Mouse (Mus musculus): ENCODE measurements around the gene Cenpl.

Gene Cenpl

GRCm38 (mm10) chr1:161041261-161042020, 29.1 kb upstream of the Cenpl start:
- DNase-seq (ENCODE audit: low read depth, low spot score): no peak

- DNase-seq (ENCODE audit: low read depth, low spot score): no peak
These were observed 23.5 kb upstream of the Cenpl start for GRCm38 (mm10) chr1:161046972-161047371.

GRCm38 (mm10) chr1:161057164-161057563, 13.3 kb upstream of the Cenpl start:
- no peak for DNase-seq (ENCODE audit: low read depth, low spot score)

GRCm38 (mm10) chr1:161063351-161063750, 7.2 kb upstream of the Cenpl start:
- DNase-seq (ENCODE audit: low read depth, low spot score): no peak

GRCm38 (mm10) chr1:161071272-161071620, 733 bp downstream of the Cenpl start:
- no peak for DNase-seq (ENCODE audit: low read depth, low spot score)

GRCm38 (mm10) chr1:161076238-161076637, 5.7 kb downstream of the Cenpl start:
- DNase-seq (ENCODE audit: low read depth, low spot score): no peak

- DNase-seq (ENCODE audit: low read depth, low spot score): no peak
These were observed 6.7 kb downstream of the Cenpl start for GRCm38 (mm10) chr1:161077243-161077642.

GRCm38 (mm10) chr1:161099721-161100405, 29.4 kb downstream of the Cenpl start:
- DNase-seq (ENCODE audit: low read depth, low spot score): no peak

GRCm38 (mm10) chr1:161103842-161104241, 33.3 kb downstream of the Cenpl start:
- no peak for DNase-seq (ENCODE audit: low read depth, low spot score)

GRCm38 (mm10) chr1:161109216-161109615, 38.7 kb downstream of the Cenpl start:
- no peak for DNase-seq (ENCODE audit: low read depth, low spot score)

GRCm38 (mm10) chr1:161114591-161114990, 44.1 kb downstream of the Cenpl start:
- DNase-seq (ENCODE audit: low read depth, low spot score): no peak

GRCm38 (mm10) chr1:161122661-161123418, 52.3 kb downstream of the Cenpl start:
- no peak for DNase-seq (ENCODE audit: low read depth, low spot score)

- no peak for DNase-seq (ENCODE audit: low read depth, low spot score)
These were observed 55.9 kb downstream of the Cenpl start for GRCm38 (mm10) chr1:161126461-161126860.

GRCm38 (mm10) chr1:161130726-161131664, 60.5 kb downstream of the Cenpl start, which contains the start of gene Klhl20:
Gene Klhl20 (minus strand): TSS chr1:161131511.
- DNase-seq (ENCODE audit: low read depth, low spot score): peak; percentile 82
